Mouse (Mus musculus) 3T3-L1 (cell line): ENCODE results near the gene Tenm2.

Source experiments
- DNase-seq: peaks from one replicate; pipeline ENCODE4 v3.0.0-alpha.2; 2015; ENCODE audit warnings: low read depth, low spot score

The Tenm2 gene

DNA sequence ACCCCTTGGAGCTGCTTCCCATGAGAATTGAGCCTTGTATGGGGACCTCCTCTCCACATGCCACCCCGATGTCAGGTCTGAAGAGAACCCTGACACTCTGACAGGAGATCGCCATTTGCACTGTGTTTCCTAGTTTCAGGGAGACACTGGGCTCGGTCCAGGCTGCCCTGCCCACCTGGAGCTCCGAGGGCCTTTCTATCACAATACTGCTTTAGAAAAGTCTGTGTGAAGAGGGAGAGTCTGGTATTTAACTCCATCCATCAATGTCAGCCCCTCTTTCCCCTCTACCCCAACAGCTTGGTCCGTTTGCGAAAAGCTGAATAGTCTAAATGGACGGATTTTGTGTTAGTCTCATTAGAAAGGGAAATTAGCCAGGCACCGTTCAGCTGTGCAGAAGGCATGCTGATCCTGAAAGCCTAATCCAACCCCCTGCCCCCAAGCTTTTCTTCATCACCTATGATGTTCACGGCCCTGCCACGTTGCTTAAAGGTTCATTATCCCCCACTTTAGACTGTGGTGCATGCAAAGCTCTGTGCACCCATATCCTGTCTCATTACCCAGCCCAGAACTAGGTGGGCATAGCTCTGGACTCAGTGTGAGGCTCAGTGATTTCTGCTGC is 538.6 kb downstream of the Tenm2 start:
- no peak for DNase-seq

DNA sequence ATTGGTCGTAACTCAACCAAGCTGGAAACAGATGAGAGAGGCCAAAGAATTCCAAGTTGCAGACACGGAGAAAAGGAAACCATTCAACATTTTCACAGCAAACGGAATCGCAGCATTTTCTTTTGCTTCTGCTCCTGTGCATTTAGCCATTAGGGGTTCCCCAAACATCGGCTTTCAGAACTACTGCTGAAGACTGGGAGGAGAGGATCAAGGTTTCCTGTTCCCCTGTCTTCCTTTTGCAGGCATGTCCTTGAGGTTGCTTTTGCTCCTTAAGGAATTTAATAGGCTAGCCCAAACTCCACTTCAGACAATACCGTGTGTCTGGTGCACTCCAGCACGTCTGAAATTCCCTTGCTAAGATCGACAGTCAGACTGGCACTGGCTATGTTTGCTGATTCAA is 541.0 kb downstream of the Tenm2 start:
- DNase-seq = no peak

DNA sequence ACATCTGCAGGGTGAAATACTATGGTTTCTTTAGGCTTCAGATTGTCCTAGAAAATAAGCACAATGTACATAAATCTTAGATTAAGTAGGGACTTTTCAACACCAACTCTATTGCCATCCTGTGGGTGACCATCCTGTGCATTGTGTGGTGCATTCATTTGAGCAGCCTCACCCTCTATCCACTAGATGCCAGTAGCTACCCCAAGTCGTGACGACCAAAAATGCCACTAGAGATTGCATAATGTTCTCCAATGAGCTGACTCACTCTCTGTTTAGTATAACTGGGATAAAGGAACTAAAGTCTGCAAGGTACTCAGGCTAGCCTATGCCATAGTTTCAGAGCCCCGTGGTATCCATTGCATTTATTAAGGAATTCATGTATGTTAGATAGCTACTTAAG is 543.1 kb downstream of the Tenm2 start:
- no peak for DNase-seq

DNA sequence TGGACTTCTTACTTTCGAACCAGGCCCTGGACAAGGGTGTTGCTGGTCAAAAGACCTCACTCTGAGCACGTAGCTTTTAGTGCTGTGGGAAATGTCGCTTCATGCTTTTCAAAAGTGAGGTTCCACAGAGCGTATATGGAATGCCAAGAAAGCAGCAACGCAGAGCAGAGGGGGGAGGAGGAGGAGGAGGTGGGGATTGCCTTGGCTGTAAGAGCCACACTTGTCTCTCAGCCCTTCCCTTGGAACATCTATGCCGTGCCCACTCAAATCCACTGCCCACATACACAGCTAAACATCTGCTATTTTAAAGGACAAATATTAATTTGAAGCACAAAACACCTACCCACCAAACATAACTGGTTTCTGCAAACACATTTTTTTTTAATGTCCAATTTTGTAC is 544.9 kb downstream of the Tenm2 start:
- no peak for DNase-seq

DNA sequence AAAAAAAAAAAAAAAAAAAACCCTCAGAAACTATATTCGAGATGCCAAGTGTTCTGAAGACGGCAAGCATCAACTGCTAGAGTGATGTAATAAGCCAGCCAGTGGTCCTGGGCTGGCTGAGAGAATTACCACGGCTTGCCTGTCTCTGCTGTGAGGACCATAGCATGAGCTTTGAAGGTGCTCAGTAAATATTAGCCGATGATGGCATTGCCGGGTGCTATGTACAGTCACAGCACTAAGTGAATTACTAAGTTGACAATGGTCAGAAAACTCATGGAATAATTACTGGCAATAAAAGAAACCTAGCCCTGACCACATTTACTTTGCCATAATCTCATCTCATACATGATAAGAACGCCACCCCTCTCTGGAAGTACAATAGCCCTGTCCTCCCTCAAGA is 549.5 kb downstream of the Tenm2 start:
- no peak for DNase-seq

DNA sequence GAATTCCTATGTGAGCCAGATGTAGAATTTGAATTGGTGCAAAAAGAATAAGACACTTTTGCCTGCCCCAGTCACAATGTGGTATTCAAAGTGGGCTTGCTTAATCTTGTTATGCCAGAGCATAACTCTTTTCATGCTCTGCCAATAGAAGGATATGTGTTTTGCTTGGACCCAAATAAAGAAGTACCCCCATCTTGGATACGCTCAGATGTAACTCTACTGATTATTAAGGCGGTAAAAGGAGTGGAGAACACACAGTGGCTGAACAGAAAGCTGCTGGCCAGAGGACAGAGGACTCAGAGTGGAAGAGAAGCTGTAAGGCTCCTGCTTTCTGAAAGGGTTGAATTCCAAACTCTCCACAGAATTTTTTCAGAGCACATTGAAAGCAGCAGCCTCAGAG is 556.4 kb downstream of the Tenm2 start:
- DNase-seq = no peak

DNA sequence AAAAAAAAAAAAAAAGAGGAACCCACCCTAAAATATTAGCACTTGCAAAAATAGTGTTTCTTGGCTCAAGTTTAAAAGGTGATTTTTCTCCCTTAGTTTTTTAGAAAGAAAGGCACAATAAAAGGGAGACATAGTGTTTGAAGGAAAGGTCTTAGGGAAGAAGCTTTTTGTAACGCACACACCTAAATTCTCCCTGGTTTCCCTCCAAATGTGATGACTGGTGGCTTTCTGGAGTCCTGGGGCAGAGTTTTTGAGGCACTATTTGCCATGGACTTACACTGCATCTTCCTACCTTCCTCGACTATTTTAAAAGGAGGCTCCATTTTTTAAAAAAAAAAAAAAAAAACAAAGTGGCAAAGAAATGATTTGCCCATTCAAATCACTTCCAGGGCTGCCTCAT is 557.2 kb downstream of the Tenm2 start:
- no peak for DNase-seq

DNA sequence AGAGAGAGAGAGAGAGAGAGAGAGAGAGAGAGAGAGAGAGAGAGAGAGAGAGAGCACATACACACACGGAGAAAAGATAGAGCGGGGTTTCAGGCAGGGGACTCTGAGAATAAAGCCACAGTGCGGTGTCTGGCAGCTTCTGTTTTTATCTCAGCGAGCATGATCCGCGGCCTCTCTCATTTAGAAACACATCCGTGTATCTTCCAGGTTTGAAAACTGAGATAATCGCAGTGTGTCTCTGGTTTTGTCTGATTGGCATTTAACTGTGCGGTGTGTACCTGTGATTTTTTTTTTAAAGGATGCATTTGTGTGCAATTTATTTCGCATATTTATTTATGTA is 557.7 kb downstream of the Tenm2 start:
- no peak for DNase-seq

DNA sequence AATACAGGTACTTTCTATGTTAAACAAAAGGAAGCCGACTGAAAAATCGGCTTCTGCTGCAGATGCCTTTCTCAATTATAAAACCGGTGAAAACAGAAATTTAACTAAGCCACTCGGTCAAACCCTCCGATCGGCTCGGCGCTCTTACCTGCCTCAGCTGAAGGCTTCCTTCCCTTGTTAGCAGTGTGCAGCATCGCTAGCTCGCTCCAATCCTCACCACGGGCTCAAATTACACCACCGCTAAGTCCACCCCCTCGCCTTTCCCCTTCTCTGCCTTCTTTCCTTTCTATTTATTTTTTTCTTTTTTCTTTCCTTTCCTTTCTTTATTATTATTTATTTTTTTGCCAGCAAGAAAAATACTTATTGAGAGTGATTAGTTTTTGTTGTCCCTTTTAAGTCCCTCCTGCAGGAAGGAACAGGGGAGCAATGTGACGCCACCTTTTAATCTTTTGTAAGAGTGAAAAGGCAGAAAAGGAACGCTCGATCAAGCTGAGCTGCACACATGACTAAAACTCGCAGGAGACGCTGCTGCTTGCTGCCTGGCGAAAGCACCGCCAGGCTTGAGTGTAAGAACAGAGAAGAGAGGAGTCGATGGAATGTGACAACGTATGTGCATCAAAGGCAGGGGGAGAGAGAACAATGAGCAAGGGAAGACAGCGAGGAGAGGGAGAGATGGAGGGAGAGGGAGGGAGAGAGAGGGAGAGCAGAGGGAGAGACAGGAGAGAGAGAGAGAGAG is 558.3 kb downstream of the Tenm2 start:
- no peak for DNase-seq

DNA sequence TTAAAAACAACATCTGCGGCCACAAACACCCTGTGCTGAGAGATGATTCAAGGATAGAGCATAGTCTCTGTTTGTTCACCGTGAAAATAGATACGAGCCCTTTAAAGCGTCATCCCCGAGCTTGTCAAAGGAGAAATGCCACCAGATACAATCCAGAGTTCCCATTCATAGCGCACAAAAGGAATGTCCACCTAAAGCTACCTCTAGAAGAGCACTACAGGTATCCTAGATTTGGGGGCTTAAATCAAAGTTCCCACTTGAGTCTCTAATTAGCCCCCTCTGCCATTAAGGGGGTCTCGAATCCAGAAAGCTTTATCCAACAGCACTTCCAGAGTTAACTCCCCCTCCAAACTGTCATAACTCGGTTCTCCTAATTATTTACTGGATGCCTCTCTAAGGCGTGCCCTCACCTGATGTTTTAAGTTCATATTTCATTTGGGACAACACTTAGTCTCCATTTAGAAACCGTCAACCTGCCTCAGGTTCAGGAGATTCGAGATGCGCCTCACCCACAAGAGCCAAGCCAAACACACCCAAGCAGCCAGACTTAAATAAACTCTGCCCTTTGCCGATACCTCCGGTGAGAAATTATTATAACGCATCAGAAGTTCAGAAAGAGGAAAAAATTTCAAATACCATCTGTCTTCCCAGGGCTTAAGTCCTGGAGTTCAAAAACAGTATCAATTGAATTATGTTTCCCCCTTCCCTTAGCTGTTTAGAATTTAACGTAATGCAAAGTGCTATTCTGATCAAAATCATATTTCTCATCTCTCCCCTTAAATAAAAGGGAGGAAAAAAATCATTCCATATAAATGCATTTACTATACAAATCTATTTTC is 559.1 kb downstream of the Tenm2 start:
- no peak for DNase-seq

DNA sequence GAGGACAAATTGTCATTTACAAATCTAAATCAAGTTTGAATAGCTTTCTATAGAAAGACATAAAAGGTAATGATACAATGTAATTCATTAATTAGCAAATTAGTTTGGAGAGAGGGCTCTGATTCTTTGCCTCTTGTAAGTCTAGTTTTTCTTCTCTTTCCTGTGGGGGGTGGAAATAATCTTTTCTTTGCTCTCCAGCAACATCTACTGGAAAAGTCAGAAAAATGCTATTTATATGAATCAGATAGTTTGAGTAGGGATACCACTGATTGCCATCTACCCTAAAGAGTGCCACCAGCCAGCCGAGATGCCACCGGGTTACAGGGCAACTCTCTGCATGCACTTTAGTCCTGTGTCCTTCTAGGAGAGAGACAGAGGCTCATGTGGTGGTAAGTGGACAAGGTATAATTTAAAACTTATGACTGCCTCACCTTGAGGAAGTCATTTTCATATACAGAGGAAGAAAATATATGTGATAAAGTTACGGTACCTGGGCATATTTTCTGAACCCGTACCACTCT is 560.8 kb downstream of the Tenm2 start:
- no peak for DNase-seq

DNA sequence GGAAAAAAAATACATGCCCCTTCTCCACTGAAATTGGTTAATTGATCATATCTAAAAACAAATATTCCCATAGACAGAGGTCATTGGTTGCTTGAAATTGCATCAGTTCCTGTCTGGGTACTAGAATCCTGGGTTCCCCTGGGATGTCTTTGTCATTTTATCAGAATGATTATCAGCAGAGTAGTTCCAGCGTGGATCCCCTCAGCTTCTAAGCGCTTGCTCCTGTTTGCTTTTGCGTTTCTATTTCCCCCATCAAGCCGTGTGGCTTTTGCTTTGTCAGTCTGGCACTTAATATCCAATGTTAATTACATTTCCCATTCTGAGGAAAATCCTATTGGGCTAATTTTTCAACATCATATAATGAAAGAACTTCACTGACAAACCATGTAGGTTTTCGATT is 561.6 kb downstream of the Tenm2 start:
- no peak for DNase-seq

DNA sequence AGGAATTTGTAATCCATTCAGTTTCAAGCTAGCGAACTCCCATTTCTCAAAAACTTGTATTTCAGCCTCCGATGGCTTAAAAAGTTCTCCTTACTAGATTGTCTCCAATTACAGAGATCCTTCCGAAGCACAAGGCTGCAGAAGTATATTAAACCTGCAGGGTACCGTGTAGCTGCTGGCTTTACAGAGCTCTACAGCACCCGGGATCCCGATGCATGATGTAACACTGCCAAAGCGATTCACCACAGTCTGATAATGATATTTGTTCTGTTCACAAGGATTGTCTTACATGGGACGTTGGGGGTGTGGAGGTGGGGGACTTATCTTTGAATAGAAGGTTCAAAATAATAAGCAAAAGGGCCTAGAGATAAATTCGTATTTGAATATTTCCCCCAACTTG is 564.6 kb downstream of the Tenm2 start:
- DNase-seq = no peak

DNA sequence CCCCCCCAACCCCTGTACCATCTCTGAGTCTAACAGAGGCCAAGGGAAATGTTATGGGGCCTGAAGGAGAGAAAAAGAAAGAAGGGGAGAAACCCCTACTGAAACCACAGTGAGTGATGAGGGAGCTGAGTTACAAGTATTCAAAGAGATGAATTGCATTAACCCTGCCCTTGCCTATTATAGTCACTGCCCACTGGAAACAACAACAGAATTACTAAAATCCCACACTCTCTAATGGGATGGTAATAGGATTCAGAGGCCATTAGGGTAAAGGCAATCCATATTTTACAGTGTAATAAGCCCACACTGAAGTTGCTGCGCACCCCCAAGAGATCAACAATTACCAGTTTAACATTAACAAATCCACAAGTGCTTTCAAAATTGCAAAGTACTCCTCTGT is 571.7 kb downstream of the Tenm2 start:
- no peak for DNase-seq

DNA sequence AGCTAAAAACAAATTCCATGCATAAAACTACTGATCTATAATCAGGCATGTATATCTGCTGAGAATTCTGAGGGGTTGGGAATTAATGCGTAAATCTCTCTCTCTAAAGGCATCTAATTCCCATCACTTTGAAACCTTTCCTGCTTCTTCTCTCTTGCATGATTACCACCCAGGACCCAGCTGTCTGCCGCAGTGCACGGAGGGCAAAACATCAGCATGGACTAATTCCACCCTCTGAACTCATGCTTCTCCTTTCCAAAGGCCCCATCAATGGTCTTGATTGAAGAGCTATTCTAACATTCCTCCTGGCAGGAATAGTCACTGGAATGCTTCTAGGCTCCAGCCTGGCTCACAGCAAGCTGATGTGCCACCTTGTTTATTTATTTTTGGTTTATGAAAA is 572.2 kb downstream of the Tenm2 start:
- no peak for DNase-seq

DNA sequence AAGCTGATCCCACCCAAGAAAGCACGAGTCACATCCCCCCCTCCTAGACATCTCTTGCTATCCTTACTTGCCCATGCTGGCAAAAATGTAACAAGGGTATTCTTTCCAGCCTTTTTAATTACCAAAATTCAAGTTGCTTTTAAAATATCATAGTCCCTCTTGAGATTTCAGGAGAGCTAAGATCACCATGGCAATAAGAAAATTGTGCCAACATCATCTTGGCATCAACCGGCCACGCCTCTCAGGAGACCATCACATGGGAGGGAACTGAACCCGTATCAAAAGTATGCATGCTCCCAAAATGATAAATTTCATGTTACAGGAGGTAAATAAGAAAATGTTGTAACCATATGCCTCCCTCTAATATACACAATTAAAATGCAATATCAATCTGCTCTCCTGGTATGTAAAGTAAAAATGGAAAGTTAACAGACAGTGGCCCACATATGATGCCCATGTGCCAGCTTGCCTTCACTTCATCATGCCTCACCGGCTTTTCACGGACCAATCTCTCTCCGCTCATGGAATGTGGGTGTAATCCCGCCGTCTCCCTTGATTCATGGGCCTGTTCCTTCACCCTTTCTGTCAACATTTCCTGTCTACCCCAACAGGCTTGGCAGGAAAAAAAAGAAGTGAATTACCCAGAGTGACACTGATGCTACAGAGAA is 582.0 kb downstream of the Tenm2 start:
- DNase-seq = no peak

DNA sequence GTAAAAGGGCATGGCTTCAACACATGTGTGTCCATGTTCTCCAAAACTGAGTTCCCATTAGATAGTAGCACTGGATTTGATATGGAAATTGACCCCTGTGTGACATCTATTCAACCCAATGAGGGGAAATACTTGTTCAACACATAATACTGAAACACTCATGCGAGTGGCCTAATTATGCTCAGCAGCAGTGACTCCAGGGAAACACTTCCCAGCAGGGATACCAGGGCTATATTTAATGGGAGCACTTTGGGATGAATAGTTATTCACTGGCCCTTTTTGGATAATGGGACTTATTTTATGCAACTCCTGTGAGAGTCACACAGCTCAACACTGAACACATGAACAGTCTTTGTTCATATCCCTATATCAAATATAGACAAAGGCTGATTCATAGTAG is 588.6 kb downstream of the Tenm2 start:
- DNase-seq = no peak

DNA sequence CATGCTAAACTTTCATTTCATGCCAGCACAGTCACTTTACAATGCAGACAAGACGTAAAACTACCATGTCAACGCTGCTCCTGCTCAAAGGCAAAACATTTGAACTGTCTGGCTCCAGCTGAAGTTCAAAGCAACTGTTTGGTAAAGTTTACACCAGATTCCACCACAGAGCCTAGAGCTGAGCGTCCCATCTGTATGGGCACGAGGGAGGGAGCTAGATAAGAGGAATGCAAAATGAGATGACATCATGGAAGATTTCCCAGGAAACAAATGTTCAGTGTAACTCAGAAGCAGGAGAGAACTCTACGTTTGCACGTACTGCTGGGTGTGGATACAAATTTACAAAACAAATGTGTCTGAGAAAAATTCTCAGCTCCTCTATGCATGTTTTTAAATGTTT is 600.7 kb downstream of the Tenm2 start:
- DNase-seq = no peak

DNA sequence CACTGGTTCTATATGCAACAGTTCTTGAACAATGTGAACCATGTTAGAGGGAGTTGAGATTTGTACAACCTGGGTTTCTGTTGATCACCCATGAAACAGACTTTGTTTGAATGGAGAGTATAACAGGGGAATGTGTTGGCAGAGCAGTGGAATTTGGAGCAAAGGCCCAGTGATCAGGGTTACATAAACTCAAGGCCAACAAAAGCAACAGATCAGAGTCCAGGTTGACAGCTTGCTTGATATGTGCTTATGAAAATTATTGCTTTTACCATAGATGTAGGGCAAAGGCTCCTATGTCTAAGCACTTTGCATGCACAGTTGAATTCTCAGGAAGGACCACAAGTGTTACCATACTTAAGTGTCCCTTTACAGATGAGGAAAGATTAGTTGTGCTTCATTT is 603.6 kb downstream of the Tenm2 start:
- no peak for DNase-seq

DNA sequence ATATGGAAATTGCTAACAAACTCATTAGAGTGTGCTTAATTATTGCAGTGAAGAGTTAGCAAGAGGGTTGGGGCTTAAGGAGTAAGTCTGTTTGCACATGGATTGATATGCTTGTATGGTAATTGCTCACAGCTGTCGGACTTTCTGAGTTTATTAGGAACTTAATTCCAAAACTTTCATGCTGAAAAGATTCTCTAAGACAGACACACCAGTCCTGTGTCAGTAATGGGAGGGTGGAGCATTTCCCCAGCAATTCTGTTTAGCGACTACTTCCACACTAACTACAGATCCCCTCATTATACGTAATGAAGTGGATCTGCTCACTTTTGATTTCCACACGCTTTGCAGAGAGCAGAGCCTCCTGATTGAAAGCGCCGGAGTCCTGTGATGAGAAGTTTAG is 622.0 kb downstream of the Tenm2 start:
- DNase-seq = no peak

DNA sequence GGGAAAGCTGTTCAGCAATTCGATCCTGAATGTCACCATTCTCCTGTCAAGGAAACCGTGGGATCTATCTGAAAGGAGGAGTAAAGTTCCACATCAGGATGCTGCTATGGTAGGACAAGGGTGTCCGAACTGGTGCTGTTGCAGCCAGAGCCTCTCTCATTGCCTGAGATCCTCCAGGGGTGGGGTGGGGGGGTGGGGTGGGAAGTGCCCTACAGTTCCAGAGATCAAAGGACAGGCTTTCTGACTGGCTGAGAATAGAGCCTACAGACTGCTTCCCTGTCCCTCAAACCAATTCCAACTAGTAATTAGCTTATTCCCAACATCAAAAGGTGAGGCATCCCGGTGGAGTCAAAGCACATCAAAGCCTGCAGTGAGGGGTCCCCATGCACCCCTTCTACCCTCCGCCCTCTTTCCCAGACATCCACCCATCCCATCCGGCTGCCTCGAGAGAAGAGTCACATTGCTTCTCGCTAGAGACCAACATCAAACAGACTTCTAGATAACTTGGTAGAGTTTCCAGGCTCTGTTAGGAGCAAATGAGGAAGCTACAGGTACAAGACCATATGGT is 630.9 kb downstream of the Tenm2 start:
- DNase-seq = no peak

DNA sequence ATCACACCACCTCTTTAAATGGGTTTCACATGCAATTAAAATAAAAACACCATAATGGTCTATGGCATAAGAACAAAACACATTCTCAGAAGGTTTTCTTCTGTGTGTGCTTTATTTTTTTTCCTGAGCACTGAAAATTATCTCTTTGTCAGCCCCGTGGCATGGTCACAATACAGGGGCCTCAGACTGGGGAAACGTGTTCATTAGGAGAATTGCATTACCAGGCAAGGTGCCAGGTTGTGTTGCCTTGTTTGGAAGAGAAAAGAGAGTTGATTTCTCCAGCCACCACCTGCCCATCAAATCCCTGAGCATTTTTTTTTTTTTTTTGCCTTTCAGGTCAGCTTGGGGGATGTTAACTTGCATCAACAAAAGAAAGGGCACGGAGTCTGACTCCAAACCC is 631.5 kb downstream of the Tenm2 start:
- DNase-seq = no peak
